Mouse (Mus musculus): ENCODE data around the gene Trpc4. TPM values are rescaled to one million over a fixed set of nuclear protein-coding genes. Genes with fewer than 3 reads are reported as not detected.
A peak's percentile ranks its signal among the peaks of the same experiment; 100 is the strongest.

The Trpc4 gene
- polyA plus RNA-seq, 1 experiment = 1.0 TPM

DNA sequence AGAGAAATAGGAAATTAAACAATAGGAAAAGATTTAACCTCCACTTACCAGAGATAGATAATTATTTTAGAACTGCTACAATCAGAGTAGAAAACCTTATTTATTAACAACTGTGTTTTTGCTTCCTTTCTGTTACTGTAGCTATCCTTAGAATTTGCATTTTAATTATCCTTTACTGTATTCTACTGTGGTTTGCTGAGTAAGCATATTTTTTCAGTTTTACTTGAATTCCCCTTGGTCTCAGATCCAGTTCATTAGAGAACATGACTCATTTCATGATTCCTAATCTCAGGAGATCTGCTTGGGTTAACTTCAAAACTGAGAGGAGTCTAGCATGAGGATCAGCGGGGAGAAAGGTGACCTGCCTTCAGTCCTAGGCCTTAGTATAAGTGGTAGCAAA lies 111.1 kb downstream of the Trpc4 start:
- DNase-seq (ENCODE audit: low spot score) = no peak

DNA sequence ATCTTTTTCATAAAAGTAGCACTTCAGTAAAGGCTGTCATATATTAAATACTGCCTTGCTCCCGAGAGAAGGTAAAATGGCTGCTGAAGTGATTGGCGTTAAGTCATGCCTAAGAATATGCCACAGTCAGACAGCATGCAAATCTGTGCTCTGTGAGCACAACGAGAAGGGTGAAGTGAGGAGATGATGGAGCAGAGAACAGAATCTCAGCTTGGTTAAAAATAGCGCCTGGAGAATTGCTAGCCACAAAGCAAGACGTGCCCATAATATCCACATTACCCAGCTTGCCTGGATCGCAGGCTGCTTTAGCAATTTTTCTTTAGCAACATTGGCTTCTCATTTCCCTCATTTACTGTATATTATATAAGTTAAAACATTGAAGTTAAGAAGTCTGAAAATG lies 113.3 kb downstream of the Trpc4 start:
- DNase-seq (ENCODE audit: low spot score) = no peak

DNA sequence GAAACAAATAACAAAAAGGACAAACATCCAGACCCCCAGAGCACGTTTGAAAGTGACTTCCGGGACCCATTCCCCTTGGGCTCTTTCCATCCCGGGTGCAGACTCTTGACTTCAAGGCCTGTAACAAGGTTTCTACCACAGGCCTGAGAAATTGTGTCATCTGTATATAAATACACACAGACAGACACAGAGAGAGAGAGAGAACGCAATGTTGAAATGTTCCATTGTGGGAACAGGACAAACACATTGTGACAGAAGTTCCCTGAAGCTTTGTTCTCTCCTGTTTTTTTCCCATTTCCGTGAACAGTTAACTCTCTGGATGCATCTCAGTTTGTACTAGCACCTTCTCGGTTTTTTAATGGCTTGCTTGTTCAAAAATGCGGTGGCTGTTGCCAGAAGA lies 118.8 kb downstream of the Trpc4 start:
- no peak for DNase-seq (ENCODE audit: low spot score)

DNA sequence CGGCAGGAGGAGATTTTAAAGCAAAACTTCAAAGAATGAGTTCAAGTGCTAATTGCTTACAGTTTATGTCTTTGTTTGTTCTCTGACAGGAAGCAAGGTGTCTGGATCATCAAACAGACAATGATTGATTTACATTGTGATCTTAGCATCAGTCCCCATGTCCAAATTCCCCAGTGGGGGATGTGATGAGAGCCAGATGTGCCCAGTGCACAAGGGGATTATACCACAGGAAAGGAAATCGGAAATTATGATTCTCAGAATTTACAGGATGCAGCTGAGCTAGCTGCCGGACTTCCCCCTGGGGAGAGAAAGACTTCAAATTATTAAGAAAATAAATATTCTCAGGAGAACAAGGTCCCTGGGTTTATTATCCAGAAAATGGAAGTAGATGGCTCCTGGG lies 133.9 kb downstream of the Trpc4 start:
- DNase-seq (ENCODE audit: low spot score) = no peak

DNA sequence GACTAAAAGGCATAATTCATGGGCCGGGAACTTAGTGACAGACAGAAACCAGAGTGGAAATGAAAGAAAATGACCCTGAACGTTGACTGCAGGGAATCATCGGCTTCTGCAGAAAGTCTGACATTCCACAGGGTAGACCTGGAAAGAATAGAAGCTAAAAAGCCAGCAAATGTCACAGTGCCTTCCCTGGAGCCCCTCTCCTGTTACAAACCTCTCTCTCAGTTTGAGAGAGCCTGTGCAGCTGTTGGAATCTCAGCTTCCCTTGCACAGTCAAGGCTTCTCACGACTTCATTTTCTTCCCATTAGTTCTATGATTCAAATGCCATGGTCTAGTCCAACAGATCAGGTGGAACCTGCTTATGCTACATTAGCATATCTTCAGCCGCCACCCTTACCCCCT lies 154.8 kb downstream of the Trpc4 start:
- no peak for DNase-seq (ENCODE audit: low spot score)

DNA sequence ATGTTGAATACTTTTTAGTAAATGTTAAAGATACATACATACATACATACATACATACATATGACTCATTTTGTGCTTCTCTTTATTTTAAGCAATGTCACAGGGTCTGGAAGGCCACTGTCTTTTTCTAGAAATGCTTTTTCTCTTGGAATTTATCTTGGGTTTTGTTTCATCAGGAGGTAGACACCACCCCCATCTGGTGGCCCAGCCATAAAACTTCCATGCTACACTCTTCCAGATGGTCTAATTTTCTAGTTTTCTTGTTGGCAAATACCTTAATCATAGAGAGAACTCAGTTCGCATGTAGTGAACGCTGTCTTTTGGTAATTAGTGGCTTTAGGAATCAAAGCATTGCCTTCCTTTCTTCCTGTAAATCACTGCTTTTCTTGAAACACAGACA lies 158.2 kb downstream of the Trpc4 start:
- DNase-seq (ENCODE audit: low spot score) = no peak

DNA sequence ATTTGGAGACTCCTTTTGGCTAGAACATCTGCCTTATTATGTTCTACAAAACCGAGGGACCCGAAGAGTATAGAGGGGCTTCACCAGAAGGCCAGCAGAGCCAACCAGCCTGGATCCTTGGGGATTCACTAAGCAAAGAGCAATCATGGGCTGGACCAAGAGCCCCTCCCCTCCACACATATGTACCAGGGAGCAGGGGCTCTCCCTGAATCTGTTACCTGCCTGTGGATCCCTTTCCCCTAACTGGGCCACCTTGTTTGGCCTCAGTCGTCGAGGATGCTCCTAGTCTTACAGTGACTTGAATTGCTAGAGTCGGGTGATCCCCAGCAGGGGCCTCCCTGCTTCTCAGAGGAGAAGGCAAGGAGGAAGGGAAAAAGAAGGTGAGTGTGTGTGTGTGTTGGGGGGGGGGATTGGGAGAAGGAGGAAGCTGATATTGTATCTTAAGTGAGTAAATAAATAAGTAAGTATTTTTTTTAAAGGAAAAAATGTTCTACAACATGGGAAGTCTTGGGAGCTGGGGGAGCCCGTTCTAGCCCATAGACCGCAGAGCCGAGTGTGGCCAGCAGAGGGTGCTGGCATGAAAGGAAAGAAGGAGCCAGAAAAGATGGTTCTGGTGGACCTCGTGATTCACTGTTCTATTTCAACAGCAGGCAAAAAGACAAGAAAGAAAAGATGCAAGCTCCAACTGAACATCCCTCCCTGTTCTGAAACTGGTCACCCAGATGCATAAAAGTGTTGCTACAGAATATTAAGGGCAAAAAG lies 197.2 kb downstream of the Trpc4 start:
- DNase-seq (ENCODE audit: low spot score) = peak; percentile 45

DNA sequence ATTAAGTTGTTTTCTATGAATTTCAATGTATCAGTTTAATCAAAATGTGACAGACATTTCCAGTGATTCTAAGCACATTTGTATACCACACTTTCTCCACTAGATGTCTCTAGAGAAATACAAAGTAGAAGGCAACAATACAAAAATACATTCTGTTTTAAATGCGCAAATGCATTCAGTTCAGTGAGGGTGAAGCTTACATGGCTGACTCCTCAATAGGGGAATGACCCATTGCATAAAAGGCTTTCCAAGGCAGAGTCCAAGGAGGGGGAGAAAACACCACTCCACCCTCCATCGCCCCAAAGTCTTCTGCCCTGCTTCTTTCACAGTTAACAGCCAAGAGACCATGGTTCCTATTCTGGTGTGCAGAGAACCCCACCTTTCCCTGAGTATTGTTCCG lies 201.7 kb downstream of the Trpc4 start:
- no peak for DNase-seq (ENCODE audit: low spot score)

DNA sequence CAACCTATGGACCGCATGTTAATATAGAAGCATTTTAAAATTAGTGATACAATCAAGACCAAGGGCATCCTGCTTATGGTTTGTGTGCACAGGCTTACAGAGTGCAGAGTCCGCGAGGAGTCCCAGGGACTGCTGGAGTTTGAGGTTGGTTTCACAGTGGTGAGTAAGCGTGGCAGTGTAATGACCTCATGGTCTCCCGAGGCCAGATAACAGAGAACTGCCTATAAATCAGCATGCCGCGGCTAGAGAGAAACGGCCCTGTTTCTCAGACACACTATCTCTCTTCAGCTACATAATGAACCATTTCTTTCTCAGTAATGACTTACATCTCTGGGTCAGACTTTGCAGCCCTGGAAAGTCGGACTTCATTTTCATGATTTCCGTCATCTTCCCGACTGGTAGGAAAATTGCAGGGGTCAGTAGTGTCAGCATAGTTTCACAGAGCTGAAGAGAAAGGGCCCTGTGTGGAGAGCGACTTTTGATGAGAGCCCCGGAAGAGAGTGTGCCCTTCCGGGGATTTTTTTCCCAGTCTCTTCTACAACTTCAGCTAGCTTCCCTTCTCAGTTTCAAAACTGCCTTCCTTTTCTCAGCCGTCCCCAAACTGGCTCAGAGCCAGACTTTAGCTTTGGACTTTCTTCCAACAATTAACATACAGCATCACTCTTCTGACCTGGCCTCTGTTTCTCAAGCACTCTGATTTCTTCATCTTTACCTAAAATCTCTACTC lies 202.8 kb downstream of the Trpc4 start:
- DNase-seq (ENCODE audit: low spot score) = no peak

DNA sequence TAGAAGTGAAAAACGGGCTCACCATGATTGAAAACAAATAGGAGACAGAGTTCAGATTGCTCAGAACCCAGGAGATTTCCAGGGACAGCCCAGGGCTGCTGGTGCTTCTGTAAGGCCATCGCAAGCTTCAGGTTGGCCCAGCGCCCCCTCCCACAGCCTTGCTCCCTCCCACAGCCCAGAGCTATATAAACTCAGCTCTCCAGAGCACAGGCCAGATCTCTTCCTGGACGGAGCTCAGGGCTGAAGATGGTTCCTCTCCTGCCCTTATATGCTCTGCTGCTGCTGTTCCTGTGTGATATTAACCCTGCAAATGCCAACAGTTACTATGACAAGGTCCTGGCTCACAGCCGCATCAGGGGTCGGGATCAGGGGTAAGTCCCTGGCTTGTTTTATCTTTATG lies 205.1 kb downstream of the Trpc4 start, which contains the start of gene Postn:
Gene Postn (plus strand): TSS at position 213 of the 400 bp plus-strand sequence.
- peak; percentile 23 for DNase-seq (ENCODE audit: low spot score)

DNA sequence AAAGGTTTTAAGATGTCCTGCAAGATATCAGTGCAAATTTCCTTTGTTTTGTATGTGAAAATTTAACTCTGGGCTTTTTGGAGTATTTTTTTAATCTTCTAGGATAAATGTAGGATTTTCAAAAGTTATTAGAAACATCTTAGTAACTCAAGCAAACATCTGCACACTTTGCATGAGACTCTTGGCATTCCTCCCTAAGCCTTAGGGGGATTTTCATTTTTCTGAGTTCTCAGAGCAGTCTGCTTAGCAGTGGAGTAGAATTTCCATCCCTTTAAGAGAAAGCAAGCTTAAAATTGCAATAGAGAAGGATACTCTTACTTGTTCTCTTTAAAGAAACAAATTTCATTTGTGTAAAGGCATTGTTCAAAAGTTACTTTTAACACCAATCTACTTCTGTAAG lies 205.8 kb downstream of the Trpc4 start:
- no peak for DNase-seq (ENCODE audit: low spot score)

Other genes with a start within 250 kb of the Trpc4 start
- gene Postn, start 205.1 kb downstream of the Trpc4 start, polyA plus RNA-seq (2012; rRNA removed) = 320 and 394 TPM in 2 replicates